In genomic region chr13:18847386-18847785, GRCm38 (mm10) we compare ENCODE assay signal across 26 mouse cellular contexts.
"Had no signal": no experiment of that assay in that cellular context is flagged by ENCODE, and none has a peak within 500 bp of the region (broad histone marks: within the 10 kb centered on the region; RNA-seq: fewer than 3 reads in every experiment).

No protein-coding gene starts in this region.

- H3K4me2 ChIP-seq: embryonic facial prominence, embryonic 12.5 days; embryonic facial prominence, embryonic 13.5 days; embryonic facial prominence, embryonic 15.5 days; forebrain, embryonic 12.5 days; forebrain, embryonic 13.5 days; forebrain, embryonic 15.5 days had no signal

- H3K27me3 ChIP-seq: embryonic facial prominence, embryonic 12.5 days; embryonic facial prominence, embryonic 13.5 days; embryonic facial prominence, embryonic 15.5 days; forebrain, embryonic 12.5 days; forebrain, embryonic 13.5 days; forebrain, embryonic 15.5 days had no signal

- H3K9ac ChIP-seq: embryonic facial prominence, embryonic 12.5 days; embryonic facial prominence, embryonic 13.5 days; embryonic facial prominence, embryonic 15.5 days; forebrain, embryonic 12.5 days; forebrain, embryonic 13.5 days; forebrain, embryonic 15.5 days; forebrain, postnatal 0 days had no signal

- DNase-seq: cerebellum, adult 9-10 months; cerebellum, adult 9-11 months; cerebellum, postnatal 10 days; cerebellum, postnatal 14 days; cerebellum, postnatal 25 days; cerebellum, postnatal 36 days; embryo, embryonic 11 days; forebrain, postnatal 0 days; gastrocnemius, adult 2 months; gastrocnemius, postnatal 10 days; gastrocnemius, postnatal 14 days; gastrocnemius, postnatal 36 days; heart, adult 11 months; heart, adult 18-20 months; heart, adult 2 months had no signal

- ATAC-seq: forebrain, embryonic 13.5 days; forebrain, embryonic 14.5 days; forebrain, embryonic 15.5 days; forebrain, embryonic 16.5 days; forebrain, postnatal 0 days had no signal

- H3K4me1 ChIP-seq: embryonic facial prominence, embryonic 10.5 days; embryonic facial prominence, embryonic 12.5 days; embryonic facial prominence, embryonic 13.5 days; embryonic facial prominence, embryonic 15.5 days; forebrain, embryonic 10.5 days; forebrain, embryonic 12.5 days; forebrain, embryonic 13.5 days; forebrain, embryonic 15.5 days had no signal

- H3K27ac ChIP-seq: embryonic facial prominence, embryonic 10.5 days; embryonic facial prominence, embryonic 12.5 days; embryonic facial prominence, embryonic 13.5 days; embryonic facial prominence, embryonic 15.5 days; forebrain, embryonic 10.5 days; forebrain, embryonic 12.5 days; forebrain, embryonic 13.5 days; forebrain, embryonic 15.5 days; gastrocnemius, adult 2 months; heart, adult 2 months had no signal

- H3K9me3 ChIP-seq: embryonic facial prominence, embryonic 10.5 days; embryonic facial prominence, embryonic 12.5 days; embryonic facial prominence, embryonic 13.5 days; embryonic facial prominence, embryonic 15.5 days; forebrain, embryonic 10.5 days; forebrain, embryonic 12.5 days; forebrain, embryonic 13.5 days; forebrain, embryonic 15.5 days had no signal

- H3K4me3 ChIP-seq: embryonic facial prominence, embryonic 10.5 days; embryonic facial prominence, embryonic 12.5 days; embryonic facial prominence, embryonic 13.5 days; embryonic facial prominence, embryonic 15.5 days; erythroblast, embryonic 14.5 days; forebrain, embryonic 10.5 days; forebrain, embryonic 12.5 days; forebrain, embryonic 13.5 days; forebrain, embryonic 15.5 days; gastrocnemius, adult 2 months; heart, adult 2 months had no signal
